Mouse (Mus musculus) CH12.LX (cell line): ENCODE data around the gene Itgb4. TPM values are rescaled to one million over a fixed set of nuclear protein-coding genes. Genes with fewer than 3 reads are reported as not detected.
A peak's percentile ranks its signal among the peaks of the same experiment; 100 is the strongest.

Experiments used
- DNase-seq: peaks from one replicate; pipeline ENCODE4 v3.0.0-alpha.2; 2013; ENCODE audit errors: extremely low read depth
- H3K27ac ChIP-seq: 2 replicates; pipeline ENCODE4 v1.5.1; 2012; ENCODE audit warnings: low read depth, mild to moderate bottlenecking, control low read depth, moderate library complexity; ENCODE audit not compliant: insufficient read depth
- H3K27me3 ChIP-seq: replicated peaks from 2 replicates; pipeline ENCODE3; 2012; ENCODE audit warnings: inconsistent platforms
- H3K36me3 ChIP-seq, 2 experiments: replicated peaks in 1 of 2; 2 replicates each; pipeline versions ENCODE3 to v1.6.1; 2012; ENCODE audit warnings: inconsistent platforms in 1 of 2, low read length in 1 of 2, mild to moderate bottlenecking in 1 of 2, mixed read lengths in 1 of 2, moderate library complexity in 1 of 2; ENCODE audit not compliant: control insufficient read depth in 1 of 2, insufficient read depth in 1 of 2
- H3K4me1 ChIP-seq, 2 experiments: 2 replicates each; pipeline ENCODE4 v1.6.1; 2012; ENCODE audit warnings: inconsistent platforms in 1 of 2, moderate library complexity in 1 of 2; ENCODE audit not compliant: insufficient read depth in 2 of 2, control insufficient read depth in 1 of 2
- H3K4me2 ChIP-seq: 2 replicates; pipeline ENCODE4 v1.6.1; 2012; ENCODE audit warnings: low read depth, mild to moderate bottlenecking, control low read depth; ENCODE audit not compliant: poor library complexity, insufficient read depth, severe bottlenecking
- H3K4me3 ChIP-seq, 3 experiments: fragments of 150-350 bp in 1 of 3; sonication (generic) in 1 of 3; replicated peaks in 1 of 3; 2 replicates each; pipeline versions ENCODE3 to v1.5.1; 2011 to 2012; ENCODE audit warnings: low read depth in 2 of 3, low read length in 2 of 3, mild to moderate bottlenecking in 2 of 3, moderate library complexity in 2 of 3, control low read depth in 1 of 3, improper control_type of control experiment in 1 of 3, inconsistent platforms in 1 of 3, mixed read lengths in 1 of 3; ENCODE audit not compliant: poor library complexity in 1 of 3
- H3K79me2 ChIP-seq: replicated peaks from 2 replicates; pipeline ENCODE4 v1.6.1; 2012; ENCODE audit warnings: mild to moderate bottlenecking, moderate library complexity; ENCODE audit not compliant: control insufficient read depth, poor library complexity, insufficient read depth, severe bottlenecking; ENCODE audit errors: extremely low read depth
- H3K9ac ChIP-seq: 2 replicates; pipeline ENCODE4 v1.6.1; 2012; ENCODE audit warnings: low read depth, mild to moderate bottlenecking, control low read depth, moderate library complexity; ENCODE audit not compliant: insufficient read depth
- H3K9me3 ChIP-seq: replicated peaks from 2 replicates; pipeline ENCODE3; 2012; ENCODE audit warnings: low read length, inconsistent platforms, mixed read lengths
- BHLHE40 ChIP-seq: IDR thresholded peaks from 2 replicates; pipeline ENCODE4 v1.6.1; 2011; ENCODE audit warnings: mild to moderate bottlenecking, low read depth, low read length, improper control_type of control experiment
- CHD1 ChIP-seq: IDR thresholded peaks from 2 replicates; pipeline ENCODE4 v1.6.1; 2012; ENCODE audit warnings: low read depth, low read length, improper control_type of control experiment, inconsistent platforms
- CHD2 ChIP-seq: IDR thresholded peaks from 2 replicates; pipeline ENCODE4 v1.6.1; 2011; ENCODE audit warnings: low read length, improper control_type of control experiment
- CTCF ChIP-seq, 2 experiments: IDR thresholded peaks in 1 of 2; conservative IDR thresholded peaks in 1 of 2; 2 replicates each; pipeline ENCODE4 v1.5.1; 2011 to 2012; ENCODE audit warnings: low read depth in 2 of 2, low read length in 2 of 2, improper control_type of control experiment in 1 of 2, inconsistent platforms in 1 of 2, mild to moderate bottlenecking in 1 of 2, moderate library complexity in 1 of 2
- E2F4 ChIP-seq: IDR thresholded peaks from 2 replicates; pipeline ENCODE4 v1.6.1; 2011; ENCODE audit warnings: low read depth, low read length, improper control_type of control experiment; ENCODE audit not compliant: insufficient replicate concordance
- ELF1 ChIP-seq: IDR thresholded peaks from 2 replicates; pipeline ENCODE4 v1.6.1; 2014; ENCODE audit warnings: low read depth, mild to moderate bottlenecking, inconsistent platforms, low read length, improper control_type of control experiment
- EP300 ChIP-seq: IDR thresholded peaks from 2 replicates; pipeline ENCODE4 v1.6.1; 2011; ENCODE audit warnings: low read length, improper control_type of control experiment
- ETS1 ChIP-seq: conservative IDR thresholded peaks from 2 replicates; pipeline ENCODE4 v1.6.1; 2012; ENCODE audit warnings: low read depth, mild to moderate bottlenecking, inconsistent platforms, low read length, improper control_type of control experiment, moderate library complexity
- GABPA ChIP-seq: IDR thresholded peaks from 2 replicates; pipeline ENCODE4 v1.6.1; 2012; ENCODE audit warnings: low read depth, low read length, improper control_type of control experiment, inconsistent platforms; ENCODE audit not compliant: insufficient replicate concordance
- HCFC1 ChIP-seq: IDR thresholded peaks from 2 replicates; pipeline ENCODE4 v1.6.1; 2012; ENCODE audit warnings: low read depth, mild to moderate bottlenecking, inconsistent platforms, low read length, improper control_type of control experiment
- IRF4 ChIP-seq: IDR thresholded peaks from 2 replicates; pipeline ENCODE4 v1.6.1; 2014; ENCODE audit warnings: low read depth, mild to moderate bottlenecking, inconsistent platforms, low read length, improper control_type of control experiment
- JUN ChIP-seq: IDR thresholded peaks from 2 replicates; pipeline ENCODE4 v1.6.1; 2011; ENCODE audit warnings: low read depth, mild to moderate bottlenecking, low read length, improper control_type of control experiment, moderate library complexity; ENCODE audit not compliant: insufficient read depth
- JUND ChIP-seq: conservative IDR thresholded peaks from 2 replicates; pipeline ENCODE4 v1.6.1; 2011; ENCODE audit warnings: low read depth, low read length, improper control_type of control experiment
- KAT2A ChIP-seq: IDR thresholded peaks from 2 replicates; pipeline ENCODE4 v1.6.1; 2012; ENCODE audit warnings: low read length, improper control_type of control experiment, inconsistent platforms; ENCODE audit not compliant: insufficient replicate concordance
- MAFK ChIP-seq: IDR thresholded peaks from 2 replicates; pipeline ENCODE4 v1.6.1; 2011; ENCODE audit warnings: low read length, improper control_type of control experiment; ENCODE audit not compliant: insufficient replicate concordance
- MAX ChIP-seq: IDR thresholded peaks from 2 replicates; pipeline ENCODE4 v1.6.1; 2011; ENCODE audit warnings: low read length, improper control_type of control experiment
- MAZ ChIP-seq: IDR thresholded peaks from 2 replicates; pipeline ENCODE4 v1.6.1; 2012; ENCODE audit warnings: low read depth, mild to moderate bottlenecking, inconsistent platforms, low read length, improper control_type of control experiment, moderate library complexity
- MEF2A ChIP-seq: IDR thresholded peaks from 2 replicates; pipeline ENCODE4 v1.6.1; 2014; ENCODE audit warnings: low read depth, mild to moderate bottlenecking, inconsistent platforms, low read length, improper control_type of control experiment, borderline replicate concordance
- MXI1 ChIP-seq: IDR thresholded peaks from 2 replicates; pipeline ENCODE4 v1.6.1; 2011; ENCODE audit warnings: mild to moderate bottlenecking, low read depth, low read length, improper control_type of control experiment
- MYC ChIP-seq: IDR thresholded peaks from 2 replicates; pipeline ENCODE4 v1.6.1; 2011; ENCODE audit warnings: low read depth, mild to moderate bottlenecking, improper control_type of control experiment, low read length
- NELFE ChIP-seq: IDR thresholded peaks from 2 replicates; pipeline ENCODE4 v1.6.1; 2011; ENCODE audit warnings: low read depth, low read length, improper control_type of control experiment
- NRF1 ChIP-seq: IDR thresholded peaks from 2 replicates; pipeline ENCODE4 v1.6.1; 2014; ENCODE audit warnings: low read depth, mild to moderate bottlenecking, inconsistent platforms, low read length, improper control_type of control experiment, moderate library complexity
- PAX5 ChIP-seq: IDR thresholded peaks from 2 replicates; pipeline ENCODE4 v1.6.1; 2012; ENCODE audit warnings: low read length, inconsistent platforms, mixed read lengths
- POLR2A ChIP-seq: IDR thresholded peaks from 2 replicates; pipeline ENCODE4 v1.6.1; 2011; ENCODE audit warnings: low read depth, mild to moderate bottlenecking, improper control_type of control experiment, low read length
- POLR2AphosphoS2 ChIP-seq: IDR thresholded peaks from 2 replicates; pipeline ENCODE4 v1.6.1; 2011; ENCODE audit warnings: low read depth, low read length, improper control_type of control experiment
- RAD21 ChIP-seq: IDR thresholded peaks from 2 replicates; pipeline ENCODE4 v1.6.1; 2011; ENCODE audit warnings: low read depth, mild to moderate bottlenecking, low read length, improper control_type of control experiment, moderate library complexity
- RCOR1 ChIP-seq: conservative IDR thresholded peaks from 2 replicates; pipeline ENCODE4 v1.6.1; 2012; ENCODE audit warnings: low read depth, mild to moderate bottlenecking, inconsistent platforms, low read length, improper control_type of control experiment
- SIN3A ChIP-seq: IDR thresholded peaks from 2 replicates; pipeline ENCODE4 v1.6.1; 2012; ENCODE audit warnings: low read length, improper control_type of control experiment, inconsistent platforms
- SMC3 ChIP-seq: IDR thresholded peaks from 2 replicates; pipeline ENCODE4 v1.6.1; 2011; ENCODE audit warnings: low read depth, low read length, improper control_type of control experiment
- TBP ChIP-seq: conservative IDR thresholded peaks from 2 replicates; pipeline ENCODE4 v1.6.1; 2011; ENCODE audit warnings: low read depth, low read length, improper control_type of control experiment
- TCF12 ChIP-seq: IDR thresholded peaks from 2 replicates; pipeline ENCODE4 v1.6.1; 2014; ENCODE audit warnings: low read depth, mild to moderate bottlenecking, inconsistent platforms, low read length, improper control_type of control experiment
- UBTF ChIP-seq: IDR thresholded peaks from 2 replicates; pipeline ENCODE4 v1.6.1; 2012; ENCODE audit warnings: low read depth, mild to moderate bottlenecking, inconsistent platforms, low read length, improper control_type of control experiment, moderate library complexity
- USF1 ChIP-seq: IDR thresholded peaks from 2 replicates; pipeline ENCODE4 v1.6.1; 2014; ENCODE audit warnings: low read depth, mild to moderate bottlenecking, inconsistent platforms, low read length, improper control_type of control experiment
- USF2 ChIP-seq: conservative IDR thresholded peaks from 2 replicates; pipeline ENCODE4 v1.6.1; 2011; ENCODE audit warnings: low read depth, low read length, improper control_type of control experiment
- ZC3H11A ChIP-seq: IDR thresholded peaks from 2 replicates; pipeline ENCODE4 v1.6.1; 2012; ENCODE audit warnings: low read depth, mild to moderate bottlenecking, inconsistent platforms, low read length, improper control_type of control experiment
- ZKSCAN1 ChIP-seq: IDR thresholded peaks from 2 replicates; pipeline ENCODE4 v1.6.1; 2012; ENCODE audit warnings: low read depth, inconsistent platforms, low read length, improper control_type of control experiment, borderline replicate concordance
- ZMIZ1 ChIP-seq: IDR thresholded peaks from 2 replicates; pipeline ENCODE4 v1.6.1; 2012; ENCODE audit warnings: low read depth, mild to moderate bottlenecking, inconsistent platforms, low read length, improper control_type of control experiment
- ZNF384 ChIP-seq: IDR thresholded peaks from 2 replicates; pipeline ENCODE4 v1.6.1; 2012; ENCODE audit warnings: low read depth, low read length, improper control_type of control experiment, inconsistent platforms
- dilution Hi-C: fragments of 300-500 bp; cut with MboI; formaldehyde crosslinking; loops from 2 replicates; pipeline ENCODE4 v1.14.3; 2020; ENCODE audit warnings: low sequenced_read_pairs; ENCODE audit not compliant: extremely low pct_unique_long_range_greater_than_20kb, extremely low pct_ligation_motif_present
- in situ Hi-C: fragments of 300-500 bp; cut with MboI; formaldehyde crosslinking; loops from 3 replicates; pipeline ENCODE4 v1.14.3; 2019; ENCODE audit warnings: low sequenced_read_pairs, low pct_ligation_motif_present, low pct_unique_long_range_greater_than_20kb, mixed read lengths
- polyA plus RNA-seq: library from polyadenylated mRNA; unstranded; fragments of >175 nt; gene quantifications from 2 replicates; pipeline ENCODE4 v1.2.1, GENCODE M21; 2012; ENCODE audit warnings: low read depth; ENCODE audit not compliant: insufficient read length
- total RNA-seq, 2 experiments: library from RNA; depleted of rRNA; stranded (reverse); fragments of 300-350 nt in 1 of 2; fragments of >200 nt in 1 of 2; gene quantifications; 2 replicates each; pipeline ENCODE4 v1.2.3; 2012 to 2014

Gene Itgb4
- total and polyA plus RNA-seq, 3 experiments = 0.42 to 6.3 (median 0.59) TPM

GRCm38 (mm10) chr11:116024356-116024808 lies 49.9 kb downstream of the Itgb4 start:
- H3K9me3 ChIP-seq = no peaks in the 10 kb centered on the region
- peaks cover 17 to 23% of the 10 kb centered on the region in 2 experiments for H3K36me3 ChIP-seq
- no peak overlapping the region for H3K4me2 ChIP-seq
- in situ Hi-C loops = loop anchor here (25.0 kb wide), 1 partner anchor 412 kb away; the partner anchor contains the start of genes Gga3, Mif4gd and Mrps7
- H3K79me2 ChIP-seq = peaks cover 11% of the 10 kb centered on the region
- dilution Hi-C loops = no loop called here
- H3K4me3 ChIP-seq = peak overlapping the region; percentile 60 to 82 (median 81)
- H3K4me1 ChIP-seq = peaks cover 5 to 30% of the 10 kb centered on the region in 2 experiments; a peak in 3 of 4 replicates
- peak overlapping the region; percentile 93 for H3K27ac ChIP-seq
- peak; percentile 100 for DNase-seq
- no peak for TF ChIP-seq USF2
- no peak; the same call in 1 of the 2 replicates for TF ChIP-seq MEF2A
- TF ChIP-seq HCFC1 = peak; percentile 79
- peak; percentile 81 for TF ChIP-seq ELF1
- peak; percentile 100 for TF ChIP-seq TCF12
- peak; percentile 98 for TF ChIP-seq TBP
- no peak for TF ChIP-seq USF1
- no peak for TF ChIP-seq RCOR1
- TF ChIP-seq POLR2AphosphoS2 = peak; percentile 100
- TF ChIP-seq ZC3H11A = no peak
- peak; percentile 44; the same call in 1 of the 2 replicates for TF ChIP-seq NRF1
- no peak for TF ChIP-seq CTCF (conservative IDR thresholded peaks at IDR 0.05 in 1 of 2, IDR thresholded peaks at IDR 0.05 in 1 of 2; ENCODE audit: low read depth in 2 of 2, low read length in 2 of 2)
- peak; percentile 15; the same call in 1 of the 2 replicates for TF ChIP-seq UBTF
- TF ChIP-seq JUN = no peak
- TF ChIP-seq CHD1 = no peak
- no peak for TF ChIP-seq RAD21
- TF ChIP-seq KAT2A = no peak
- peak; percentile 100 for TF ChIP-seq POLR2A
- TF ChIP-seq SIN3A = peak; percentile 94
- no peak for TF ChIP-seq ZNF384
- peak; percentile 100 for TF ChIP-seq NELFE
- TF ChIP-seq BHLHE40 = no peak
- no peak for TF ChIP-seq JUND
- no peak for TF ChIP-seq ZKSCAN1
- peak; percentile 33; the same call in 1 of the 2 replicates for TF ChIP-seq MYC
- peak; percentile 62; the same call in 1 of the 2 replicates for TF ChIP-seq MAX
- no peak for TF ChIP-seq E2F4
- no peak for TF ChIP-seq MAFK
- peak; percentile 88 for TF ChIP-seq CHD2
- no peak for TF ChIP-seq GABPA
- peak; percentile 62; the same call in 1 of the 2 replicates for TF ChIP-seq IRF4
- no peak for TF ChIP-seq EP300
- no peak for TF ChIP-seq SMC3
- TF ChIP-seq MAZ = 0 out of 2 replicates have a peak, but pooled peaks have one; percentile 94
- TF ChIP-seq ZMIZ1 = peak; percentile 100
- TF ChIP-seq ETS1 = no peak
- TF ChIP-seq PAX5 = no peak
- peak; percentile 86; the same call in 1 of the 2 replicates for TF ChIP-seq MXI1
- TF ChIP-seq, all 38 proteins: peak for 17
- Histone ChIP-seq H3K9ac (peak overlapping the region; percentile 98), H3K27me3 (peaks cover 18% of the 10 kb centered on the region)
